Mouse (Mus musculus) liver, embryonic 15.5 days (tissue): Measurements from ENCODE around the gene Runx1. TPM values are rescaled to one million over a fixed set of nuclear protein-coding genes. Genes with fewer than 3 reads are reported as not detected.

ENCODE experiments used
- ATAC-seq: fragments of 200-750 bp; cut with Nextera tagmentation; 2 replicates; pipeline ENCODE4 v1.8.0; 2017; ENCODE audit warnings: moderate number of reproducible peaks, mild to moderate bottlenecking, moderate library complexity; ENCODE audit not compliant: insufficient read depth
- H3K27ac ChIP-seq: fragments of 300-500 bp; sonication (generic); replicated peaks from 2 replicates; pipeline ENCODE4 v1.5.1; 2015; ENCODE audit warnings: mild to moderate bottlenecking, inconsistent platforms
- H3K27me3 ChIP-seq: fragments of 300-500 bp; sonication (generic); 2 replicates; pipeline ENCODE4 v1.6.1; 2015; ENCODE audit warnings: mild to moderate bottlenecking, inconsistent platforms
- H3K36me3 ChIP-seq: fragments of 300-500 bp; sonication (generic); replicated peaks from 2 replicates; pipeline ENCODE4 v1.6.1; 2015; ENCODE audit warnings: moderate library complexity, mild to moderate bottlenecking, inconsistent platforms
- H3K4me1 ChIP-seq: fragments of 300-500 bp; sonication (generic); replicated peaks from 2 replicates; pipeline ENCODE4 v1.6.1; 2015; ENCODE audit warnings: inconsistent platforms
- H3K4me2 ChIP-seq: fragments of 300-500 bp; sonication (generic); 2 replicates; pipeline ENCODE4 v1.6.1; 2015; ENCODE audit warnings: moderate library complexity, mild to moderate bottlenecking, inconsistent platforms
- H3K4me3 ChIP-seq: fragments of 300-500 bp; sonication (generic); replicated peaks from 2 replicates; pipeline ENCODE4 v1.5.1; 2015; ENCODE audit warnings: mild to moderate bottlenecking, inconsistent platforms
- H3K9ac ChIP-seq: fragments of 300-500 bp; sonication (generic); 2 replicates; pipeline ENCODE4 v1.6.1; 2015; ENCODE audit warnings: moderate library complexity, mild to moderate bottlenecking, inconsistent platforms
- H3K9me3 ChIP-seq: fragments of 300-500 bp; sonication (generic); replicated peaks from 2 replicates; pipeline ENCODE4 v1.6.1; 2016; ENCODE audit warnings: inconsistent platforms
- WGBS: fragments of 180-500 bp; shearing (Covaris S2); methylation state at CpG from one replicate; pipeline ENCODE4 v1.1.7; 2015; ENCODE audit warnings: mixed read lengths; ENCODE audit not compliant: insufficient replicate concordance; 5-methylcytosine and 5-hydroxymethylcytosine counted together
- polyA plus RNA-seq: library from polyadenylated mRNA; unstranded; fragments of >200 nt; fragmentation: Nextera tagmentation; extraction: Ambion mirVana; gene quantifications from 2 replicates; pipeline ENCODE4 v1.2.1, GENCODE M21; 2015

Runx1 gene
- polyA plus RNA-seq, 1 experiment from 2014 or later: 5.6 TPM

DNA sequence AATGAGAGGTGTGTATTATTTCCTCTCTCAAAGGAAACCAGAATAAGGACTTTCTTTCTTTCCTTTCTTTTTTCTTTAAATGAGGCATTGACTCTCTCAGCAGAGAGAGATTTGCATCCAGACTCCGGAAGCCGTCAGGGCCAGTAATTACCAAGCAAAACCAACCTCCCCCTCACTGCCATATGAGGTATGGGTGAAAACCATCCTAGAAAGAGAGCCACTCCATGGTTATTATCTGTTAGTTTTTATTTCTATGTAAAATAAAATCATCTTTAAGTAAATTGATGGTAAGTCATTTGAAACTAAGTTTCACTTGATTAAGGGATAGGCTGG is 10.8 kb downstream of the Runx1 start:
- Histone ChIP-seq H3K9me3 (no peaks in the 10 kb centered on the region), H3K4me1 (peaks cover 85% of the 10 kb centered on the region), H3K27ac (no peak overlapping the region), H3K4me2 (no peak overlapping the region), H3K36me3 (peaks cover 5% of the 10 kb centered on the region; the same call in 1 of the 2 replicates), H3K4me3 (no peak overlapping the region), H3K9ac (no peak overlapping the region), H3K27me3 (no peaks in the 10 kb centered on the region)
- WGBS: 87% methylated on average over 2 of the region's 2 CpGs
- ATAC-seq: no peak

GRCm38 (mm10) chr16:92814366-92815194 is 11.4 kb downstream of the Runx1 start:
- ATAC-seq: no peak
- no peak overlapping the region for H3K9ac ChIP-seq
- H3K9me3 ChIP-seq: no peaks in the 10 kb centered on the region
- no peak overlapping the region for H3K4me3 ChIP-seq
- H3K27me3 ChIP-seq: no peaks in the 10 kb centered on the region
- peaks cover 84% of the 10 kb centered on the region for H3K4me1 ChIP-seq
- H3K4me2 ChIP-seq: no peak overlapping the region
- peaks cover 5% of the 10 kb centered on the region; the same call in 1 of the 2 replicates for H3K36me3 ChIP-seq
- H3K27ac ChIP-seq: no peak overlapping the region
- WGBS: 33% methylated on average over 5 of the region's 5 CpGs

DNA sequence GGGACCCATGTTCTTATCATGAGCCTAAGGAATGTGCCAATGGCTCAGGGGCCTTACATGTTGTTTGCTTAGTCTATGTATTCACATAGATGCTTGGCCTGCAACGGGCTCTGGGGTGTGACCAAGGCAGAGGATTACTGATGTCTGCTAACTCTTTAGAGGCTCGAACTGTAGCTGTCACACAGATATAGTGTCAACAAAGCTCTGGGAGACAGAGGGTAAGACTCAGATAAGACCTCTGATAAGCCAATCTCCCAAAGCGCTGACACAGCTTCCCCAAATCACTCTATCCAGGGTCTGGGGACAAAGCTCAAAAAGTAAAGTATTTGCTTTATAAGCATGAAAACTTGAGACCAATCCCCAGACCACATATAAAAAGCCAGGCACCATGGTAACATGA is 13.5 kb downstream of the Runx1 start:
- 9% methylated on average over 3 of the region's 3 CpGs for WGBS
- ATAC-seq: peak; percentile 28

GRCm38 (mm10) chr16:92810568-92811240 is 15.2 kb downstream of the Runx1 start:
- Histone ChIP-seq H3K27ac (no peak overlapping the region), H3K4me3 (no peak overlapping the region), H3K9me3 (no peaks in the 10 kb centered on the region), H3K27me3 (no peaks in the 10 kb centered on the region), H3K36me3 (peaks cover 5% of the 10 kb centered on the region; the same call in 1 of the 2 replicates), H3K9ac (no peak overlapping the region), H3K4me1 (peaks cover 76% of the 10 kb centered on the region), H3K4me2 (no peak overlapping the region)
- 59% methylated on average over 8 of the region's 8 CpGs for WGBS
- no peak for ATAC-seq

More for the DNA sequence above, 13.5 kb downstream of the Runx1 start:
- Histone ChIP-seq H3K4me3 (no peak overlapping the region), H3K9ac (no peak overlapping the region), H3K4me1 (peaks cover 79% of the 10 kb centered on the region), H3K27me3 (no peaks in the 10 kb centered on the region), H3K9me3 (no peaks in the 10 kb centered on the region), H3K36me3 (peaks cover 5% of the 10 kb centered on the region; the same call in 1 of the 2 replicates), H3K27ac (peak overlapping the region; percentile 48; the same call in 1 of the 2 replicates), H3K4me2 (no peak overlapping the region)

DNA sequence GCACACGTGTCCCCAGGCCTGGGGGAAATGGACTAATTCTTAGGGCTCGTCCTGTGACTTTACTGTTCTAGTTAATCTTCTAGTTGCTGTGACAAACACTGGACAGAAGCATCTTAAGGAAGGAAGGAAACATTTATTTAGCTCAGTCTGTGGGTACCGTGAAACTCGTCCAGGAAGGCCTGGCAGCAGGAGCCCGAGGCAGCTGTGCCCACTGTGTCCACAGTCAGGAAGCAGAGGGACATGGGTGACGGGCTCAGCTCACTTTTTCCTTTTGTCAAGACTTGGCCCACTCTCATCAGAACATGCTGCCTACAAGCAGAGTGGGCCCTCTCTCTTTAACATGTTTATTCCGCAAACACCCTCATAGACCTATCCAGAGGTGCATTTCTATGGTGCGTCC is 18.2 kb downstream of the Runx1 start:
- 60% methylated on average over 8 of the region's 8 CpGs for WGBS
- H3K27ac ChIP-seq: no peak overlapping the region
- no peaks in the 10 kb centered on the region for H3K9me3 ChIP-seq
- no peak overlapping the region for H3K9ac ChIP-seq
- no peak for ATAC-seq
- H3K27me3 ChIP-seq: no peaks in the 10 kb centered on the region
- no peak overlapping the region for H3K4me3 ChIP-seq
- H3K36me3 ChIP-seq: peaks cover 5% of the 10 kb centered on the region; the same call in 1 of the 2 replicates
- H3K4me1 ChIP-seq: peaks cover 83% of the 10 kb centered on the region
- no peak overlapping the region for H3K4me2 ChIP-seq

DNA sequence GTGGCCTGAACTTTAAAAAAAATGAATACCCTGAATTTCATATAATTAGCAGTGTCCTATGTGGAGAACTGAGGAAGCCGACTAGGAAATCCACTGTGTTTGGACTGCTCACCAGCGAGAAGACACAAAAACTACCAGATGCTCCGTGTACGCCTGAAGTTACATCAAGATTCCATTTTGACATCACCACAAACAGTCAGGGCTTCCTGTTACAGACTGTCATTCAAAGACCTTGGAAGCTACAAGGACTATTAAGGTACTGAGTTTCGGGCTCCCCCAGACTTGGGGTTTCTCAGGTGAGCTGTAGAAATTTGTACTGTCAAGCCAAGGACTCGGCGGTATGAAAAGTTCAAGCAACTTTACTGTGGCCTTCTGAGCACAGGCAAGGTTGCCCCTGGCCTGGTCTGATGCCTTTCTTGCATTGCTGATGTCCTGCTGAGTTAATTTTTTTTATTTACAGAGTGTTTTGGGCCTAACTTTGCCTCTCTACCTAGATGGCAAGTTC is 22.8 kb downstream of the Runx1 start:
- H3K4me1 ChIP-seq: peaks cover 85% of the 10 kb centered on the region
- no peak overlapping the region for H3K4me2 ChIP-seq
- H3K4me3 ChIP-seq: no peak overlapping the region
- H3K9me3 ChIP-seq: no peaks in the 10 kb centered on the region
- 49% methylated on average over 7 of the region's 7 CpGs for WGBS
- H3K27me3 ChIP-seq: no peaks in the 10 kb centered on the region
- peaks cover 5% of the 10 kb centered on the region; the same call in 1 of the 2 replicates for H3K36me3 ChIP-seq
- H3K9ac ChIP-seq: no peak overlapping the region
- ATAC-seq: no peak
- H3K27ac ChIP-seq: no peak overlapping the region; the same call in 1 of the 2 replicates

DNA sequence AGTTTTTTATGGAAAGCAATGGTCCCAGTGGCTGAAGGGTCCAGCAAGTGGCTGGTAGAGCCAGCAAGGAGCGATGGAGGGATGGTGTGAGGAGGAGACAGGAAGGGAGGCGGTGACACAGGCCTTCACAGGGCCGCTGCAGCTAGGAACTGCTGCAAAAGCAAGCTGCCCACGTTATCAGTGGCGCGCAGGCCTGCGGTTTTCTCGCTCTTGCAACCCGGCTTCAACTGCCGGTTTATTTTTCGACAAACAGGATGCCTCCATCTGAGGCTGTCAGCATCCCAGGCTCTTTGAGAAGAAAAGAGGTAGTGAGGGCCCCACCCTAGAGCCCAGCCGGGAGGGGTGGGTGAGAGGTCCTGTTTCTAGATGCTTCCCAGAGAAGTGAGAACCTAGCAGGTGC is 24.4 kb downstream of the Runx1 start:
- H3K36me3 ChIP-seq: peaks cover 5% of the 10 kb centered on the region; the same call in 1 of the 2 replicates
- peak overlapping the region; percentile 72 for H3K4me2 ChIP-seq
- H3K27me3 ChIP-seq: no peaks in the 10 kb centered on the region
- H3K4me1 ChIP-seq: peaks cover 93% of the 10 kb centered on the region
- peak; percentile 96 for ATAC-seq
- H3K9me3 ChIP-seq: no peaks in the 10 kb centered on the region
- peak overlapping the region; percentile 86 for H3K27ac ChIP-seq
- WGBS: 11% methylated on average over 12 of the region's 12 CpGs
- peak overlapping the region; percentile 36 for H3K4me3 ChIP-seq
- H3K9ac ChIP-seq: peak overlapping the region; percentile 25; the same call in 1 of the 2 replicates

GRCm38 (mm10) chr16:92800845-92801244 is 25.1 kb downstream of the Runx1 start:
- no peak for ATAC-seq
- Histone ChIP-seq H3K4me1 (peaks cover 96% of the 10 kb centered on the region), H3K9ac (peak overlapping the region; percentile 25; the same call in 1 of the 2 replicates), H3K9me3 (no peaks in the 10 kb centered on the region), H3K27me3 (no peaks in the 10 kb centered on the region), H3K27ac (peak overlapping the region; percentile 86), H3K4me3 (peak overlapping the region; percentile 36; the same call in 1 of the 2 replicates), H3K36me3 (peaks cover 5% of the 10 kb centered on the region; the same call in 1 of the 2 replicates), H3K4me2 (peak overlapping the region; percentile 72)
- WGBS: 14% methylated on average over 5 of the region's 5 CpGs

DNA sequence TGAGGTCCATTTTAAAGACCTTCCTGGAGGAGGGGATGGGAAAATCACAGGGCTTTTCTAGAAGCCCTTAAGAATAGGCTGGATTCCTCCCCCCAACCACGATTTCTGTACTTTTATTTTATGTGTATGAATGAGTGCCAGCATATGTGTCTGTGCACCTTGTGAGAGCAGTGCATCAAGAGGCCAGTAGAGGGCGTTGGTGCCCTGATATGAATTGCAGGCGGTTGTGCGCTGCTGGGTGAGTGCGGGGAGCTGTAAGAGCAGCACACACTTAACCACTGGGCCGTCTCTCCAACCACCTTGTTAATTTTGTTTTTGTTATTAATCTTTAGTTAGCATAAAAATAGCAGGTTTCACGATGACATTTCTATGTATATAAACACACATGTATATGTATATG is 26.0 kb downstream of the Runx1 start:
- Histone ChIP-seq H3K4me1 (peaks cover 96% of the 10 kb centered on the region), H3K27ac (no peak overlapping the region), H3K27me3 (no peaks in the 10 kb centered on the region), H3K9me3 (no peaks in the 10 kb centered on the region), H3K4me3 (no peak overlapping the region), H3K36me3 (peaks cover 5% of the 10 kb centered on the region; the same call in 1 of the 2 replicates), H3K4me2 (no peak overlapping the region), H3K9ac (no peak overlapping the region)
- ATAC-seq: no peak
- 85% methylated on average over 7 of the region's 7 CpGs for WGBS

GRCm38 (mm10) chr16:92794197-92794596 is 31.8 kb downstream of the Runx1 start:
- Histone ChIP-seq H3K4me3 (no peak overlapping the region), H3K9ac (no peak overlapping the region), H3K27ac (0 out of 2 replicates have a peak overlapping the region, but pooled peaks have one; percentile 29), H3K36me3 (no peaks in the 10 kb centered on the region), H3K4me2 (no peak overlapping the region), H3K9me3 (no peaks in the 10 kb centered on the region), H3K4me1 (peaks cover 63% of the 10 kb centered on the region), H3K27me3 (no peaks in the 10 kb centered on the region)
- WGBS: 54% methylated on average over 6 of the region's 6 CpGs
- ATAC-seq: no peak

DNA sequence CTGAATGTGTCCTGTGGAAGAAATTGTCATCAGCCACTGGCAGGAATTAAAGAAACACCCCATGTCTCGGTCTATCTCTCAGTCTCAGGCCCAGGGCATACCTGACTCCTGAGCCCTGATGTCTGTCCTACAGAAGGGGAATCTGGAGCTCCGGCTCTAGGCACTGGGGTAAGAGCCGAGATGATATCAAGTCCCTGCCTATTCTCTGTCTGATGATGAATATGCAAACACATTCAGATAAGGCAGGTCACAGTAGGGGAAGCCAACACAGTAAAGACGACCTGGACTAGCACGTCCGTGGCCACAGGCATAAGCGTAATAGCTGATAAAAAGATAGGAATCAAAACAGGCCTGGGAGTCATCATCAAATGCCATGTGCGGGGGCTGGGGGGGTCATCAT is 32.2 kb downstream of the Runx1 start:
- no peak overlapping the region for H3K9ac ChIP-seq
- H3K27me3 ChIP-seq: no peaks in the 10 kb centered on the region
- no peaks in the 10 kb centered on the region for H3K9me3 ChIP-seq
- no peak for ATAC-seq
- WGBS: 22% methylated on average over 8 of the region's 8 CpGs
- H3K4me3 ChIP-seq: no peak overlapping the region
- 0 out of 2 replicates have a peak overlapping the region, but pooled peaks have one; percentile 29 for H3K27ac ChIP-seq
- no peaks in the 10 kb centered on the region for H3K36me3 ChIP-seq
- H3K4me1 ChIP-seq: peaks cover 62% of the 10 kb centered on the region
- H3K4me2 ChIP-seq: no peak overlapping the region
